Mouse (Mus musculus): ENCODE results near the gene Slc1a7. TPM values are rescaled to one million over a fixed set of nuclear protein-coding genes. Genes with fewer than 3 reads are reported as not detected.

Gene Slc1a7
- polyA plus RNA-seq, 1 experiment = 0.03 TPM

GRCm38 (mm10) chr4:108051687-108052274, 83.6 kb downstream of the Slc1a7 start:
- peak; percentile 59 for DNase-seq
- Histone ChIP-seq H3K36me3 (ENCODE audit: control insufficient read depth, insufficient read depth, low read length) (peaks cover 7% of the 10 kb centered on the region; the same call in 1 of the 2 replicates), H3K4me1 (ENCODE audit: control insufficient read depth, insufficient read depth, low read length) (no peaks in the 10 kb centered on the region), H3K4me3 (ENCODE audit: insufficient read depth, low read depth, low read length) (no peak overlapping the region), H3K27ac (ENCODE audit: insufficient read depth, low read depth, low read length) (peak overlapping the region; percentile 5; the same call in 1 of the 2 replicates), H3K27me3 (replicated peaks; ENCODE audit: control insufficient read depth, insufficient read depth, low read length) (no peaks in the 10 kb centered on the region)
- TF ChIP-seq CTCF (conservative IDR thresholded peaks at IDR 0.05; ENCODE audit: insufficient read depth, insufficient read length, low read depth, low read length) = no peak
- no peak for TF ChIP-seq POLR2A (IDR thresholded peaks at IDR 0.05; ENCODE audit: low read depth, low read length)
- 57% methylated on average over 10 of the region's 10 CpGs for WGBS

- Histone ChIP-seq H3K4me3 (ENCODE audit: insufficient read depth, low read depth, low read length) (no peak overlapping the region), H3K27me3 (replicated peaks; ENCODE audit: control insufficient read depth, insufficient read depth, low read length) (no peaks in the 10 kb centered on the region), H3K36me3 (ENCODE audit: control insufficient read depth, insufficient read depth, low read length) (peaks cover 4% of the 10 kb centered on the region; the same call in 1 of the 2 replicates), H3K27ac (ENCODE audit: insufficient read depth, low read depth, low read length) (peak overlapping the region; percentile 39), H3K4me1 (ENCODE audit: control insufficient read depth, insufficient read depth, low read length) (no peaks in the 10 kb centered on the region)
- no peak for TF ChIP-seq CTCF (conservative IDR thresholded peaks at IDR 0.05; ENCODE audit: insufficient read depth, insufficient read length, low read depth, low read length)
- no peak for TF ChIP-seq POLR2A (IDR thresholded peaks at IDR 0.05; ENCODE audit: low read depth, low read length)
- WGBS = 77% methylated on average over 8 of the region's 8 CpGs
- no peak for DNase-seq
Observed at GRCm38 (mm10) chr4:108052673-108053072, 84.5 kb downstream of the Slc1a7 start.

GRCm38 (mm10) chr4:108055873-108056272, 87.7 kb downstream of the Slc1a7 start:
- Histone ChIP-seq H3K27me3 (replicated peaks; ENCODE audit: control insufficient read depth, insufficient read depth, low read length) (no peaks in the 10 kb centered on the region), H3K27ac (ENCODE audit: insufficient read depth, low read depth, low read length) (0 out of 2 replicates have a peak overlapping the region, but pooled peaks have one; percentile 20), H3K36me3 (ENCODE audit: control insufficient read depth, insufficient read depth, low read length) (peaks cover 10% of the 10 kb centered on the region), H3K4me1 (ENCODE audit: control insufficient read depth, insufficient read depth, low read length) (no peaks in the 10 kb centered on the region), H3K4me3 (ENCODE audit: insufficient read depth, low read depth, low read length) (no peak overlapping the region)
- 78% methylated on average over 10 of the region's 10 CpGs for WGBS
- TF ChIP-seq CTCF (conservative IDR thresholded peaks at IDR 0.05; ENCODE audit: insufficient read depth, insufficient read length, low read depth, low read length) (no peak), POLR2A (IDR thresholded peaks at IDR 0.05; ENCODE audit: low read depth, low read length) (no peak)
- no peak for DNase-seq

GRCm38 (mm10) chr4:108057247-108057646, 89.1 kb downstream of the Slc1a7 start:
- TF ChIP-seq CTCF (conservative IDR thresholded peaks at IDR 0.05; ENCODE audit: insufficient read depth, insufficient read length, low read depth, low read length) (no peak), POLR2A (IDR thresholded peaks at IDR 0.05; ENCODE audit: low read depth, low read length) (no peak)
- Histone ChIP-seq H3K36me3 (ENCODE audit: control insufficient read depth, insufficient read depth, low read length) (peaks cover 15% of the 10 kb centered on the region), H3K4me3 (ENCODE audit: insufficient read depth, low read depth, low read length) (no peak overlapping the region), H3K27ac (ENCODE audit: insufficient read depth, low read depth, low read length) (no peak overlapping the region), H3K4me1 (ENCODE audit: control insufficient read depth, insufficient read depth, low read length) (no peaks in the 10 kb centered on the region), H3K27me3 (replicated peaks; ENCODE audit: control insufficient read depth, insufficient read depth, low read length) (no peaks in the 10 kb centered on the region)
- 94% methylated on average over 2 of the region's 2 CpGs for WGBS
- DNase-seq = no peak

- no peak overlapping the region for H3K4me3 ChIP-seq (ENCODE audit: insufficient read depth, low read depth, low read length)
- WGBS = 63% methylated on average over 10 of the region's 10 CpGs
- H3K36me3 ChIP-seq (ENCODE audit: control insufficient read depth, insufficient read depth, low read length) = peaks cover 14% of the 10 kb centered on the region
- DNase-seq = no peak
- H3K27me3 ChIP-seq (replicated peaks; ENCODE audit: control insufficient read depth, insufficient read depth, low read length) = no peaks in the 10 kb centered on the region
- TF ChIP-seq CTCF (conservative IDR thresholded peaks at IDR 0.05; ENCODE audit: insufficient read depth, insufficient read length, low read depth, low read length) (no peak), POLR2A (IDR thresholded peaks at IDR 0.05; ENCODE audit: low read depth, low read length) (no peak)
- H3K27ac ChIP-seq (ENCODE audit: insufficient read depth, low read depth, low read length) = no peak overlapping the region
- H3K4me1 ChIP-seq (ENCODE audit: control insufficient read depth, insufficient read depth, low read length) = no peaks in the 10 kb centered on the region
Observed at GRCm38 (mm10) chr4:108058166-108058565, 90.0 kb downstream of the Slc1a7 start.

GRCm38 (mm10) chr4:108059601-108060379, 91.7 kb downstream of the Slc1a7 start:
- H3K27me3 ChIP-seq (replicated peaks; ENCODE audit: control insufficient read depth, insufficient read depth, low read length) = no peaks in the 10 kb centered on the region
- no peak overlapping the region for H3K4me3 ChIP-seq (ENCODE audit: insufficient read depth, low read depth, low read length)
- peaks cover 17% of the 10 kb centered on the region for H3K36me3 ChIP-seq (ENCODE audit: control insufficient read depth, insufficient read depth, low read length)
- WGBS = 78% methylated on average over 19 of the region's 19 CpGs
- peaks cover 8% of the 10 kb centered on the region; the same call in 1 of the 2 replicates for H3K4me1 ChIP-seq (ENCODE audit: control insufficient read depth, insufficient read depth, low read length)
- H3K27ac ChIP-seq (ENCODE audit: insufficient read depth, low read depth, low read length) = no peak overlapping the region
- DNase-seq = no peak
- TF ChIP-seq CTCF (conservative IDR thresholded peaks at IDR 0.05; ENCODE audit: insufficient read depth, insufficient read length, low read depth, low read length) = no peak
- TF ChIP-seq POLR2A (IDR thresholded peaks at IDR 0.05; ENCODE audit: low read depth, low read length) = no peak

- DNase-seq = no peak
- TF ChIP-seq CTCF (conservative IDR thresholded peaks at IDR 0.05; ENCODE audit: insufficient read depth, insufficient read length, low read depth, low read length) = no peak
- no peak overlapping the region for H3K4me3 ChIP-seq (ENCODE audit: insufficient read depth, low read depth, low read length)
- no peak overlapping the region for H3K27ac ChIP-seq (ENCODE audit: insufficient read depth, low read depth, low read length)
- H3K27me3 ChIP-seq (replicated peaks; ENCODE audit: control insufficient read depth, insufficient read depth, low read length) = no peaks in the 10 kb centered on the region
- H3K4me1 ChIP-seq (ENCODE audit: control insufficient read depth, insufficient read depth, low read length) = peaks cover 13% of the 10 kb centered on the region; the same call in 1 of the 2 replicates
- peaks cover 17% of the 10 kb centered on the region for H3K36me3 ChIP-seq (ENCODE audit: control insufficient read depth, insufficient read depth, low read length)
- WGBS = 72% methylated on average over 4 of the region's 4 CpGs
Observed at GRCm38 (mm10) chr4:108060774-108061173, 92.6 kb downstream of the Slc1a7 start.
